Mouse (Mus musculus) brain, embryonic 14.5 days (tissue): Measurements from ENCODE around the gene Lrsam1.

Experiments used
- CTCF ChIP-seq: fragments of 200-500 bp; IDR thresholded peaks from 2 replicates; pipeline ENCODE4 v1.5.1; 2012; ENCODE audit warnings: inconsistent platforms, mild to moderate bottlenecking, moderate library complexity, borderline replicate concordance; ENCODE audit not compliant: insufficient read depth, insufficient read length; ENCODE audit errors: extremely low read depth
- POLR2A ChIP-seq: fragments of 200-500 bp; IDR thresholded peaks from 2 replicates; pipeline ENCODE4 v1.6.1; 2012; ENCODE audit warnings: mild to moderate bottlenecking, inconsistent platforms, borderline replicate concordance; ENCODE audit not compliant: poor library complexity, insufficient read depth, insufficient read length, severe bottlenecking; ENCODE audit errors: extremely low read depth

GRCm38 (mm10) chr2:32898983-32899382, 62.4 kb downstream of the Lrsam1 start:
- TF ChIP-seq CTCF (no peak), POLR2A (no peak)
